Mouse (Mus musculus): Measurements from ENCODE around the gene Slc24a2. TPM values are rescaled to one million over a fixed set of nuclear protein-coding genes. Genes with fewer than 3 reads are reported as not detected.

Slc24a2 gene
- total RNA-seq, 2 experiments from 2014 or later, result 1.3 to 2.8 TPM

- DNase-seq, result no peak
- intact Hi-C loops (cut with DNase I), result no loop called here
Measured at GRCm38 (mm10) chr4:87049061-87049460, 181.2 kb downstream of the Slc24a2 start.

- intact Hi-C loops (cut with DNase I), result no loop called here
- DNase-seq, result no peak
Measured at GRCm38 (mm10) chr4:87047131-87047530, 183.1 kb downstream of the Slc24a2 start.

GRCm38 (mm10) chr4:87043296-87043695, 187.0 kb downstream of the Slc24a2 start:
- intact Hi-C loops (cut with DNase I), result no loop called here
- no peak for DNase-seq

GRCm38 (mm10) chr4:87041412-87041997, 188.8 kb downstream of the Slc24a2 start:
- intact Hi-C loops (cut with DNase I), result no loop called here
- no peak for DNase-seq

GRCm38 (mm10) chr4:87037592-87037991, 192.7 kb downstream of the Slc24a2 start:
- no peak for DNase-seq
- intact Hi-C loops (cut with DNase I), result no loop called here

- intact Hi-C loops (cut with DNase I), result no loop called here
- peak in 1 of 2 experiments; percentile 14 for DNase-seq
Measured at GRCm38 (mm10) chr4:87036507-87036906, 193.8 kb downstream of the Slc24a2 start.

GRCm38 (mm10) chr4:87035701-87036100, 194.6 kb downstream of the Slc24a2 start:
- intact Hi-C loops (cut with DNase I), result no loop called here
- no peak for DNase-seq

GRCm38 (mm10) chr4:87032632-87033031, 197.6 kb downstream of the Slc24a2 start:
- intact Hi-C loops (cut with DNase I), result no loop called here
- no peak for DNase-seq

GRCm38 (mm10) chr4:87031076-87031475, 199.2 kb downstream of the Slc24a2 start:
- no peak for DNase-seq
- intact Hi-C loops (cut with DNase I), result no loop called here

GRCm38 (mm10) chr4:87026311-87027151, 203.7 kb downstream of the Slc24a2 start:
- DNase-seq, result peak in 1 of 2 experiments; percentile 5
- intact Hi-C loops (cut with DNase I), result no loop called here

- intact Hi-C loops (cut with DNase I), result no loop called here
- DNase-seq, result no peak
Measured at GRCm38 (mm10) chr4:87024556-87024955, 205.7 kb downstream of the Slc24a2 start.

GRCm38 (mm10) chr4:87021542-87021941, 208.7 kb downstream of the Slc24a2 start:
- intact Hi-C loops (cut with DNase I), result no loop called here
- DNase-seq, result no peak

- no peak for DNase-seq
- intact Hi-C loops (cut with DNase I), result no loop called here
Measured at GRCm38 (mm10) chr4:87019486-87020105, 210.7 kb downstream of the Slc24a2 start.

GRCm38 (mm10) chr4:87018073-87018997, 211.9 kb downstream of the Slc24a2 start:
- intact Hi-C loops (cut with DNase I), result no loop called here
- DNase-seq, result no peak

GRCm38 (mm10) chr4:87017464-87017863, 212.8 kb downstream of the Slc24a2 start:
- peak in 1 of 2 experiments; percentile 4 for DNase-seq
- intact Hi-C loops (cut with DNase I), result no loop called here

- no peak for DNase-seq
- intact Hi-C loops (cut with DNase I), result no loop called here
Measured at GRCm38 (mm10) chr4:87015746-87016145, 214.5 kb downstream of the Slc24a2 start.

- no peak for DNase-seq
- intact Hi-C loops (cut with DNase I), result no loop called here
Measured at GRCm38 (mm10) chr4:87013721-87014620, 216.3 kb downstream of the Slc24a2 start.

GRCm38 (mm10) chr4:86992470-86992869, 237.8 kb downstream of the Slc24a2 start:
- intact Hi-C loops (cut with DNase I), result no loop called here
- no peak for DNase-seq

GRCm38 (mm10) chr4:86989301-86989700, 241.0 kb downstream of the Slc24a2 start:
- no peak for DNase-seq
- intact Hi-C loops (cut with DNase I), result no loop called here

- intact Hi-C loops (cut with DNase I), result no loop called here
- no peak for DNase-seq
Measured at GRCm38 (mm10) chr4:86987846-86988245, 242.4 kb downstream of the Slc24a2 start.

All from heart, postnatal 36 days (tissue).